Mouse (Mus musculus) kidney, adult 11 months (tissue): ENCODE measurements around the gene Prss57.
"Not testable (repeated sequence)": the region's sequence is repeated elsewhere in the genome, so short reads cannot be mapped to it uniquely, and the experiment has no call there.

ENCODE experiments used
- DNase-seq: peaks from one replicate; pipeline ENCODE4 v3.0.0; 2022

Prss57 gene

DNA sequence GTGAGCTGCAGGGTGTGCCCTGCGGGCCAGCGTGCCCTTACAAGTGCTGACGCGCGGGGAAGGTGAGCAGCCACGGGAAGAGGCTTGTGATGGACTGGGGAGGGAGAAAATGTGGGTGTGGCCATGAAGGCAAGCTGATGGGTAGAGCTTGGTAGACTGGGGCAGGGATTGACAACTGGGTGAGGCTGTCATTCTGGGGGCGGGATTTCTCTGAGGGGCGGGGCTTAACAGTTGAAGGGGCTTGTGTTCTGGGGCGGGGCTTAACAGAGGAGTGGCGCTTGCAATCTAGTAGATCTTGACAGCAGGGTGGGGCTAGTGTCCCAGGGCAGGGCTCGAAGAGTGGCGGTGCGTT is 10.1 kb downstream of the Prss57 start:
- no peak for DNase-seq

- peak; percentile 100 for DNase-seq
Measured at GRCm38 (mm10) chr10:79779784-79780663, 10.7 kb downstream of the Prss57 start.

DNA sequence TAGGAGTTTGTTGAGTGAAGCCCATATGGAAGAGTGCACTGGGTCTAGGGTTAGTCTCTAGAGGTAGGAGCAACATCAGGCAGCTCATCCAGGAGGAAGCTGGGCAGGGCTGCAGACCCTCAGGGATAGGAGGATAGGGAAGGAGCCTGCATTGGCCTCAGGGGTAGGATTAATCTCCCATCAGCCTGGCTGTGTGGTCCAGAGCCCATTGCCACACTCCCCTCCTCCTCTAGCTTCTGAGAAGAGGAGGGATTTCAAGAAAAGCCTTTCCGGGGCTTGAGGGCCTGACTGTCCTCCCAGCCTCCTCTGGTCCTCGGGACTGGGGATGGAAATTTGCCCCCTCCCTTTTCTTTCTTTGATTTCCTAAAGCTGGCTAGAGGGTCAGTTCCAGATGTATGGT is 11.6 kb downstream of the Prss57 start:
- no peak for DNase-seq

GRCm38 (mm10) chr10:79778006-79778405 is 12.8 kb downstream of the Prss57 start:
- DNase-seq: no peak

- DNase-seq: no peak
Measured at GRCm38 (mm10) chr10:79777103-79777531, 13.6 kb downstream of the Prss57 start, which contains the start of gene Fstl3. Gene Fstl3, plus strand, starts transcription at chr10:79777272.

DNA sequence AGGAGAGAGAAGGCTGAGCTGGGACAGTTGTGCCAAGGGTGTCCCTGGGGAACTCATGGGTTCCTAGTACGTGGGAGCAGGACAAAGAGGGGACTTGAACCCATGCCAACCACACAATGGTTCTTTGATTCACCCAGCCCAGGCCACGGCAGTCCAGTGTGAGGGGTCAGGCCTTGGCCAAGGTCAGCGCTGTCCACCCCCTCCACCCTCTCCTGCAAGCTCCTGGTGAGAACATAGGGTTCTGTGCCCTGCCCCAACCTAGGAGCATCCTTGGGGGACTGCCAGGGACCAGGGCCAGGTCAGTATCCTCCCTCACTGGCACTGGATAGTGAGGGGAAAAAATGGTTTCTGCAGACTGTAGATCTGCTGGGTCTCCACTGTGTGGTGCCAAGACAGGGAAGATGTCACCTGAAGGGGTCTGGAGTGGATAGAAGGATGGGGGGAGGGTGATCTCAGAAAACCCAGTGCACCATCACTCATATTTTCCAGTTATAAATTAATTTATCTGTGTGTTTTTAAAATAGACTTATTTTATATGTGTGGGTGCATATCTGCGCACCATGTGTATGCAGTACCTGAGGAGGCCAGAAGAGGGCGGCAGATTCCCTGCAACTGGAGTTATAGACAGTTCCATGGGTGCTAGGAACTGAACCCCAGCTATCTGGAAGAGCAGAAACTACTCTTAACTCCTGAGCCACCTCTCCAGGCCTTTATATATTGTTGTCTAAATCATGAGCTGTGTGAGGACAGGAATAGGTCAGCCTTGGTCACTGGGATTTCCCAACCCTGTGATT is 16.1 kb downstream of the Prss57 start:
- no peak for DNase-seq

DNA sequence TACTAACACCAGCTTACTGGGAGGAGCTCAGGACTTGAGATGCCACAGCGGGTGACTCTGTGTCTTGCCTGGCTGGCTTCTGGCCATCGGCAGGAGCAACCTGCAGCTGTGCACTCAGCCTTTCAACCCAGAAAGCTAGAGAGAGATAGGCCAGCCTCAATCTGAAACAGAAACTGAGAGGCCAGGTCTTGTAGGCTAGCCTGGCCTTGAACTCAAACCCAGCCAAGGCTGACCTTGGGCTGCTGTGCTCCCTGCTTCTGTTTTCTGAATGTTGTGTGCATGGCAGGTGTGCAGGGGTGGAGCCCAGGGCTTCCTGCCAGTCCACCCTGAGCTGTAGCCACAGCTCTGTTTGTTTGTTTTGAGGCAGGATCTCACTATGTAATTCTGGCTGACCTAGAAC is 17.6 kb downstream of the Prss57 start:
- DNase-seq: no peak

GRCm38 (mm10) chr10:79772320-79772719 is 18.4 kb downstream of the Prss57 start:
- no peak for DNase-seq

DNA sequence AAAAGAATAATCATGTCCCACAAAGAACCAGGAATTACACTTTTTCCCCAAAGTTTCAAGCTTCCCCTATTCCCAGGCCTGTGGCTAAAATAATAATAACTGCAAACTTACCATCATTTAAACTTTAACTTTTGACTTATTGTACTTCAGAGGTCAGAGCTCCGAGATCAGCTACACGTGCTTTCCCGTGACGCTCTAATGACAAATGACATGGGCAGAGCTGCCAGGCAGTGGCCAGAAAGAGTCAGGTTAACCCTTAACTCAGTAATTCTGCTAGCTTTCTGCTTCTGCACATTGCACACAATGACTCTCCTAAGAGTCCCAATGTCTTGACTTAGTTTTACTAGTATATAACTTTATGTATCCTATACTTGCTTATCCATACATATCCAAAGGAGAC is 21.4 kb downstream of the Prss57 start:
- peak; percentile 76 for DNase-seq

DNA sequence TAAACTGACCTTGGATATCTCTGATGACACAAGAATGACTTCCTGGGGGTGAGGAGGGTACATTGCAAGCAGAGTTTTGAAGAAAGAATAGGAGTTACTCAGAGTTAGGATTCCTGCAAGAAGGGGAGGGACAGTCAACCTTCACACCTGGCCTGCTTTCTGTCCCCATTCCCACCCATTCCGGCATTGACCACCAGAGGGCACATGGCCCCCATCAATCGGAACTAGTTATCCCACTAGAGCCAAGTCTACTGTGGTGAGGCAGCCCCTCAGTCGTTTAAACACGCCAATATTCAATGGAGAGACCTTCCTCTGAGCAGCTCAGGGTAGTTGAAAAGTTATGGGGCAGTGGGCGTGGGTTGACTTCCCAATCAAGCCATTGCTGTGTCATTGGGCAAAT is 22.4 kb downstream of the Prss57 start:
- peak; percentile 82 for DNase-seq

DNA sequence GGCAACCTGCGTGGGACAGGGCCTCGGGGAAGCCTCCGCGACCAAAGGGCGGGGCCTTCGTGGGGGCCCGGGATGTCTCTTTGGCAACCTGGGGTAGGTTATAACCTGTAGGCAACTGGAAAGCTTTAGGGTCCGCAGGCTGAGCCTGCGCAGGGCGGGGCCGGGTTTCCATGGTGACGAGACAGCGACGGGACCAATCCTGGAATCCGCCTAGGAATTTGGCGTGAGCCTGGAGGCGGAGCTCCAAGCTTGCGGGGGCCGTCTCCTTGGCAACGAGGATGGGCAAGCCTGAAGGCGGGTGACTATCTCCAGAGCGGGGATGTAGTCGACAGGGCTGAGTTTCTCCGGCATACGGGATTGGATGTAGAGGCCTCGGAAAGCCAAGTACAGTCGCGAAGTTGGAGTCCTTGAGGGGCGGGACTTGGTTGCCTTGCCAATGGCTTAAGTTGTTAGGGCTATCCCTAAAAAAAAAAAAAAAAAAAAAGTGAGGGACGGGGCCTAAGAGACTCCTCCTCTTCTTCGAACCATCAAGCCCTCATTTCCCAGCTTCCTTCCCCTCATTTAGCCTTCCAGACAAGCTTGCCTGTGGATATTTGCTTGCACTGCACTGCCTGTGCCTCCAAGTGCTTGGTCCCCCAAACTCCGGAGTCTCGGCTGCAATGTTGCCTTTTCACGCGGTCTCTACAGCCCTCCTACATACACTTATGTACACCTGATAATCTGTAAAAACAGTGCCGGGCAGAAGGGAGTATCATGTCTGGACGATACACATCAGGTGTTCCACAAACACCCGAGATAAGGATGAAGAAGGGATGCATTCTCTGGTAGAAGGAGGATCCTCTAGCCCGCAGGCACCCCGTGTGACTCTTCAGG is 23.2 kb downstream of the Prss57 start:
- DNase-seq: peak; percentile 90

DNA sequence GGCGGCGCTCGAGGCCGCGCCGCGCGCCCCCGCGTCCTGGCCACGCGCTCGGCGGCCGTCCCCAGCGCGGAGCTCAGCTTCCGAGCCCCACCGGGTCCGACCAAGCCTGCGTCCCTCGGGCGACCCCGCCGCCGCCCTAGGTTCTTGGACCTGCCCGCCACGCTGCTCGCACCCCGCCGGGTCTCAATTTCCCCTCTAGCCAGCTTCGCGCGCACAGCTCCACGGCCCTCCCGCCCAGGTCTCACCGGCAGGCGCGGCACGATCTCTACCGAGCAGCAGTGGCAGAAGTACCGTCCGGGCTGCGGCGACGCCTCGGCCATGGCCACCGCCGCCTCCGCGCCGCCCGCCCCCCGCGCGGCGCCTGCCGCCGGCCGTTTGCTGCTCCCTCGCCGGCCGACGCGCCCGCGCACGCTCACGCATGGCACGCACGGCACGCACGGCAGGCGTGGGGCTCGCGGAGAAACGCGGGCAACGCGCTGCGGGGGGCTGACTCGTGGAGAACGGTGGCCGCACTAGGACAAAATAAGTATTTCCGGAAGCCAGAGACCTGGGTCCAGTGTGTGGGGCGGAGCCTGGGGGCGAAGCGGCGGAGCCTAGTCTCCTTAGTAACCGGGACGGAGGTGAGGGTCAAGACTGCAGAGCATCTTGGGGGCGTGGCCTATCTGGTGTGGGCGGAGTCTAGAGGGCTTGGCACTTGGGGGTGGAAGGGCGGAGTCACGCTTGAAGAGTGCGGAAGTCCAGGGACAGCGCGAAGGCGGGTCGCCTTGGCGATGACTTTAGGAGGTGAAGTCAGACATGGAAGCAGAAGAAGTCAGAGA is 24.0 kb downstream of the Prss57 start, which contains the start of gene Rnf126:
Rnf126 (minus strand) TSS at position 445 of the 818 bp plus-strand sequence.
- DNase-seq: peak; percentile 100

GRCm38 (mm10) chr10:79766001-79766507 is 24.7 kb downstream of the Prss57 start:
- peak; percentile 46 for DNase-seq

- peak; percentile 41 for DNase-seq
Measured at GRCm38 (mm10) chr10:79765228-79765745, 25.5 kb downstream of the Prss57 start.

DNA sequence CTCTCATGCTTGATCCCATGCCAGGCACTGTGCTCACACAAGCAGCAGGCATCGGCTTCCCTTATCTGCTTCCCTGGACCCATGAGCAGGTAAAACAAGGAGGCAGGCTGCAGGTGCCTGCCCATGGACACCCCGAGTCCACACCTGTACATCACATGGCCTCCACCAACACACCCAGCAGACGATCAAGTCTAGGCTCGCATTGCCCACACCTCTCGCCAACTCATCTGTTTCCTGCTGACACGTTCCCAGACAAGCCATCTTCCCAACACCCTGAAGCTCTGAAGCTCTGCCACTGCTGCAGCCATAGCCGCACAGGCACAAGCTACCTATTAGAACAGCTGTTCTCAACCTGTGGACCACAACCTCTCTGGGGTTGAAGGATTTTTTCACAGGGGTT is 26.5 kb downstream of the Prss57 start:
- DNase-seq: no peak

DNA sequence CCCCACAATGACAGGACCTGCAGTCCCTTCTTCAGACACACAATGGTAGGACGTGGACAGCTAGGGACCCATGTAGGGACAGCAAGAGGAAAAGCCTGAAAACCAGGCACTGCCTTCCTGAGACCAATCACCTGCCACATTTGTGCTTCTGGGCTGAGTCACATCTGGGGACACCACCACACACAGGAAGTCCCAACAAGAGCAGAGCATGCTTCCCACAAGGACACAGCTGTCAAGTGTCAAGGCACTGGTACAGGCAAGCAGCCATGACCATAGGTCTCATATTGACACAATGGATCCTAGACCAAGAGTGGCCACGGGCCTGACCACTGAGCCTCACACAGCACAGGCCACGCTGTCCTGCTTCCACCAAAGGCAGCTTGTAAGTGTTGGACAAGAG is 27.9 kb downstream of the Prss57 start:
- no peak for DNase-seq

DNA sequence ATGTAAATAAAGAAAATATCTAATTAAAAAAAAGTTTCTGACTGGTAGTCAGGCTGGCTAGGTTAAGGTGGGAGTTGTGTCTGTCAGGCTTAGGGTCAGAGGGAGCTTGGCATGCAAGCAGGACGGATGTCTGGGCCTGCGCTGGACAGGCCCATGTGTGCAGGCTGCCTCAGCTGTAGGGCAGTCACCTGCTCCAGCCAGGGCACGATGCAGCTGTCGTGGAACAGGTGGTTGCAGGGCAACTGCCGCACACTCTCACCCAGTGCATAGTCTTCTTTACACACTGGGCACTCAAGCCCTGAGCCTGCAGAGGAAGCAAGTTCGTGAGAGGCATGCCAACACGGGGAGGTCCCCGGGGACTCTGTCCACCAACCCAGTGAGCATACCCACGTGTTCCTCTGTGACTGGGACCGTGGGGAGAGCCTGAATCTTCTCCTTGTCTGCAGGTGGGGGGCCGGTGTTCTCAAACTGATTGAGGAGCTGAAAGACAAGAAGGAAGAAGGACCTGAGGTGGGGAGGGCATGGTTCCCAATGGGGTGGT is 30.1 kb downstream of the Prss57 start:
- DNase-seq: no peak

DNA sequence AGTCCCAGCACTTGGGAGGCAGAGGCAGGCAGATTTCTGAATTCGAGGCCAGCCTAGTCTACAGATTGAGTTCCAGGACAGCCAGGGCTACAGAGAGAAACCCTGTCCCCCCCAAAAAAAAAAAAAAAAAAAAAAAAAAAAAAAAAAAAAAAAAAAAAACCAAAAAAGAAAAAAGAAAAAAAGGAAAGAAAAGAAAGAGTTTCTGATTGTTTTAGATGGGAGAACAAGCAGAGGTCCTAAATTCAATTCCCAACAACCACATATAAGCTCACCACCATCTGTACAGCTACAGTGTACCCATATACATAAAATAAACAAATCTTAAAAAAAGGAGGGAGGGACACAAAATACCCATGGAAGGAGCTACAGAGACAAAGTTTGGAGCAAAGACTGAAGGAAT is 31.1 kb downstream of the Prss57 start:
- not testable (repeated sequence) for DNase-seq

DNA sequence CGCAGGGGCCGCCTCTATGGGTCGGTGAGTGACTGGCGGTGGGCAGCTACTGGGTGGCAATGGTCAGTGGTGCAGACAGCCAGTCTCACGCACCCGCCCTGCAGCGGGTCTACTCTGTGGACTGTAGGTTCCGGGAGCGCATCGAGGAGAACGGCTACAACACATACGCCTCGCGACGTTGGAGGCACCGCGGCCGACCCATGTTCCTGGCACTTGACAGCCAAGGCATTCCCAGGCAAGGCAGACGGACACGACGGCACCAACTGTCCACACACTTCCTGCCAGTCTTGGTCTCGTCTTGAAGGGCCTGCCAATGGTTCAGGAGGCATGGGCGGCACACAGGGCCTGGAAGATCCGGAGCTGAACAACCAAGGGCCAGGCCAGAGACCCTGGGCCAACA is 34.1 kb downstream of the Prss57 start:
- no peak for DNase-seq

DNA sequence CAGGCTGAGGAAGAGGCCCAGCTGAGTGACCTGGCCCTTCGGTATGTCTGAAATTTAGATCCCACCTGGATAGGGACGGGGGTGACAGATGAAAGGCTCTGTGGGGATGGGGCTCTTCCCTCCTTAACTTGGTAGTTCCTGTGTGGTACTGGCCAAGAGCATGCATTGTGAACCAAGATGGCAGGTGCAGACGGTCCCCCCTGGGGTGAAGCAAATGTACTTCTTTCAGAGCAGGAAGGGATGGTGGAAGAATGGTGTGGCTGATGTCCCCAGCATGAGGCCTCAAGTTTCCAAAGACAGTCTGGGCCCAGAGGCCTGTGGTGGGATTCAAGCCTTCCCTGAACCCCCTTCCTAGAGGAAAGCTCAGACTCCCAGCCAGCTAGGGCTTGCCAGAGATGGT is 34.9 kb downstream of the Prss57 start:
- no peak for DNase-seq

- DNase-seq: peak; percentile 72
Measured at GRCm38 (mm10) chr10:79754856-79755516, 35.8 kb downstream of the Prss57 start, which contains the start of gene Fgf22. Gene Fgf22, plus strand, starts transcription at chr10:79755076.
